Mouse (Mus musculus) MN1 (cell line): ENCODE measurements around the gene Sema6b.
A peak's percentile ranks its signal among the peaks of the same experiment; 100 is the strongest.
"Not testable (repeated sequence)": the region's sequence is repeated elsewhere in the genome, so short reads cannot be mapped to it uniquely, and the experiment has no call there.

Experiments
- DNase-seq: peaks from one replicate; pipeline ENCODE4 v3.0.0-alpha.2; 2016; ENCODE audit warnings: low spot score

Gene Sema6b

GRCm38 (mm10) chr17:56117251-56117710, 22.9 kb downstream of the Sema6b start, which contains the start of gene Plin5:
Gene Plin5 (minus strand): TSS chr17:56117596.
- DNase-seq = no peak

GRCm38 (mm10) chr17:56116193-56116592, 23.9 kb downstream of the Sema6b start:
- DNase-seq = no peak

- no peak for DNase-seq
Measured at GRCm38 (mm10) chr17:56112743-56113142, 27.4 kb downstream of the Sema6b start.

GRCm38 (mm10) chr17:56111864-56112263, 28.3 kb downstream of the Sema6b start:
- peak; percentile 84 for DNase-seq

GRCm38 (mm10) chr17:56111021-56111420, 29.1 kb downstream of the Sema6b start:
- no peak for DNase-seq

- DNase-seq = peak; percentile 50
Measured at GRCm38 (mm10) chr17:56110571-56110970, 29.6 kb downstream of the Sema6b start.

- peak; percentile 55 for DNase-seq
Measured at GRCm38 (mm10) chr17:56109219-56110051, 30.7 kb downstream of the Sema6b start, which contains the start of gene Plin4. Gene Plin4 (minus strand): TSS chr17:56109803.

- no peak for DNase-seq
Measured at GRCm38 (mm10) chr17:56108334-56109044, 31.7 kb downstream of the Sema6b start.

GRCm38 (mm10) chr17:56107736-56108135, 32.4 kb downstream of the Sema6b start:
- DNase-seq = no peak

GRCm38 (mm10) chr17:56106981-56107380, 33.2 kb downstream of the Sema6b start:
- DNase-seq = no peak

- DNase-seq = not testable (repeated sequence)
Measured at GRCm38 (mm10) chr17:56106436-56106835, 33.7 kb downstream of the Sema6b start.

- DNase-seq = not testable (repeated sequence)
Measured at GRCm38 (mm10) chr17:56104821-56105220, 35.3 kb downstream of the Sema6b start.

- no peak for DNase-seq
Measured at GRCm38 (mm10) chr17:56103465-56104285, 36.5 kb downstream of the Sema6b start.

GRCm38 (mm10) chr17:56102927-56103326, 37.2 kb downstream of the Sema6b start:
- DNase-seq = no peak

- no peak for DNase-seq
Measured at GRCm38 (mm10) chr17:56102158-56102557, 38.0 kb downstream of the Sema6b start.

- no peak for DNase-seq
Measured at GRCm38 (mm10) chr17:56100811-56101210, 39.3 kb downstream of the Sema6b start.

GRCm38 (mm10) chr17:56098711-56099572, 41.2 kb downstream of the Sema6b start:
- DNase-seq = no peak

GRCm38 (mm10) chr17:56098180-56098579, 42.0 kb downstream of the Sema6b start:
- DNase-seq = no peak

GRCm38 (mm10) chr17:56096883-56097282, 43.3 kb downstream of the Sema6b start:
- DNase-seq = no peak

GRCm38 (mm10) chr17:56092794-56093193, 47.3 kb downstream of the Sema6b start:
- no peak for DNase-seq

- DNase-seq = no peak
Measured at GRCm38 (mm10) chr17:56092312-56092711, 47.8 kb downstream of the Sema6b start.
